Mouse (Mus musculus) megakaryocyte, embryonic 14.5 days (primary cell): ENCODE results near the gene Olfr813.
"Not testable (repeated sequence)": the region's sequence is repeated elsewhere in the genome, so short reads cannot be mapped to it uniquely, and the experiment has no call there.

Experiments
- FLI1 ChIP-seq: IDR thresholded peaks from 2 replicates; pipeline ENCODE4 v1.6.1; 2012; ENCODE audit warnings: low read length, inconsistent platforms, mixed read lengths
- GATA1 ChIP-seq: IDR thresholded peaks from 3 replicates; pipeline ENCODE4 v1.6.1; 2012; ENCODE audit warnings: mixed read lengths, low read length, inconsistent platforms, borderline replicate concordance

- not testable (repeated sequence) for TF ChIP-seq GATA1, FLI1
These were observed 30.3 kb downstream of the Olfr813 start for GRCm38 (mm10) chr10:129885496-129885895.
